ENCODE assay signal across 26 mouse cellular contexts in genomic region chr5:113830796-113831195, GRCm38 (mm10). TPM values are rescaled to one million over a fixed set of nuclear protein-coding genes. Genes with fewer than 3 reads are reported as not detected.
DNase-seq lines count a peak whose midpoint lies in the region; ATAC-seq and TF ChIP-seq lines count a peak whose summit lies in the region.
"Had no signal": no experiment of that assay in that cellular context is flagged by ENCODE, and none has a peak within 500 bp of the region (broad histone marks: within the 10 kb centered on the region; RNA-seq: fewer than 3 reads in every experiment).

No protein-coding gene starts in this region.

- TF ChIP-seq POLR2A in CH12.LX (IDR thresholded peaks at IDR 0.05; ENCODE audit: low read depth, low read length): no peak
- no peak for TF ChIP-seq POLR2A in bone marrow, adult 2 months (IDR thresholded peaks at IDR 0.05; ENCODE audit: borderline replicate concordance, control insufficient read depth, low read depth, low read length)

- peak overlapping the region; percentile 62 for H3K4me2 ChIP-seq in liver, embryonic 12.5 days
- H3K4me2 ChIP-seq in liver, embryonic 11.5 days: no peak overlapping the region
- no peak overlapping the region for H3K4me2 ChIP-seq in CH12.LX (ENCODE audit: insufficient read depth, low read depth, poor library complexity, severe bottlenecking)
- H3K4me2 ChIP-seq: forebrain, embryonic 12.5 days; heart, embryonic 12.5 days; hindbrain, embryonic 14.5 days; limb, embryonic 12.5 days; midbrain, embryonic 15.5 days; neural tube, embryonic 12.5 days; stomach, embryonic 15.5 days had no signal

- 0 out of 2 replicates have a peak, but pooled peaks cover 6% of the 10 kb centered on the region for H3K27me3 ChIP-seq in liver, embryonic 12.5 days (replicated peaks)
- H3K27me3 ChIP-seq in liver, embryonic 11.5 days (replicated peaks; ENCODE audit: control insufficient read depth, insufficient read depth, low read length): no peaks in the 10 kb centered on the region
- H3K27me3 ChIP-seq in CH12.LX (replicated peaks): no peaks in the 10 kb centered on the region
- H3K27me3 ChIP-seq: heart, embryonic 12.5 days; limb, embryonic 12.5 days; liver, embryonic 15.5 days; midbrain, embryonic 15.5 days; neural tube, embryonic 12.5 days; Patski; stomach, embryonic 15.5 days had no signal

- H3K27ac ChIP-seq in liver, embryonic 12.5 days: no peak overlapping the region
- no peak overlapping the region for H3K27ac ChIP-seq in liver, embryonic 11.5 days (ENCODE audit: low read depth, low read length)
- H3K27ac ChIP-seq in CH12.LX (ENCODE audit: insufficient read depth, low read depth): peak overlapping the region; percentile 90
- peak overlapping the region; percentile 93 for H3K27ac ChIP-seq in bone marrow, adult 2 months (ENCODE audit: control insufficient read depth, insufficient read depth, low read depth, low read length, poor library complexity)
- H3K27ac ChIP-seq: forebrain, embryonic 12.5 days; heart, adult 2 months; hindbrain, embryonic 14.5 days; left cerebral cortex, adult 2 months; limb, embryonic 12.5 days; midbrain, embryonic 10.5 days; midbrain, embryonic 15.5 days; neural tube, embryonic 12.5 days; stomach, embryonic 15.5 days had no signal

- no peaks in the 10 kb centered on the region for H3K36me3 ChIP-seq in liver, embryonic 12.5 days
- no peaks in the 10 kb centered on the region for H3K36me3 ChIP-seq in liver, embryonic 11.5 days (ENCODE audit: control insufficient read depth, insufficient read depth, low read length)
- peaks cover 3 to 17% of the 10 kb centered on the region in 2 experiments for H3K36me3 ChIP-seq in CH12.LX (replicated peaks in 1 of 2; ENCODE audit: control insufficient read depth in 1 of 2, insufficient read depth in 1 of 2, low read length in 1 of 2)
- H3K36me3 ChIP-seq: forebrain, embryonic 12.5 days; heart, embryonic 12.5 days; limb, embryonic 12.5 days; liver, embryonic 15.5 days; midbrain, embryonic 10.5 days; midbrain, embryonic 15.5 days; neural tube, embryonic 12.5 days; stomach, embryonic 15.5 days had no signal

- dilution Hi-C loops in CH12.LX (cut with MboI; ENCODE audit: extremely low pct_ligation_motif_present, extremely low pct_unique_long_range_greater_than_20kb, low sequenced_read_pairs): no loop called here

- no peak for TF ChIP-seq EP300 in CH12.LX (IDR thresholded peaks at IDR 0.05; ENCODE audit: low read length)

- no peak for DNase-seq in liver, embryonic 11.5 days (ENCODE audit: low spot score)
- DNase-seq in CH12.LX (ENCODE audit: extremely low read depth): no peak
- peak; percentile 63 for DNase-seq in naive thymus-derived CD4-positive, alpha-beta T cell, adult 2 months (ENCODE audit: low read depth)
- DNase-seq in natural killer cell, adult 2 months (ENCODE audit: low spot score in 2 of 2): no peak
- no peak for DNase-seq in heart, postnatal 36 days
- DNase-seq: adrenal gland, postnatal 10 days; cerebellum, adult 18-20 months; cerebellum, postnatal 10 days; forebrain, postnatal 0 days; kidney, adult 9 months; right cerebral cortex, postnatal 4 days had no signal

- no peak overlapping the region for H3K4me3 ChIP-seq in liver, embryonic 12.5 days
- H3K4me3 ChIP-seq in liver, embryonic 11.5 days (ENCODE audit: low read depth, low read length): no peak overlapping the region
- peak overlapping the region; percentile 50 to 68 (median 54) for H3K4me3 ChIP-seq in CH12.LX (replicated peaks in 1 of 3; ENCODE audit: low read depth in 2 of 3, low read length in 2 of 3, poor library complexity in 1 of 3)
- H3K4me3 ChIP-seq in bone marrow, adult 2 months (replicated peaks; ENCODE audit: control insufficient read depth, low read depth, low read length): peak overlapping the region; percentile 81
- H3K4me3 ChIP-seq: forebrain, embryonic 12.5 days; heart, adult 2 months; heart, embryonic 12.5 days; left cerebral cortex, adult 2 months; limb, embryonic 12.5 days; midbrain, embryonic 10.5 days; midbrain, embryonic 15.5 days; neural tube, embryonic 12.5 days had no signal

- no peak overlapping the region for H3K9ac ChIP-seq in liver, embryonic 12.5 days
- H3K9ac ChIP-seq in liver, embryonic 11.5 days (ENCODE audit: low read depth, low read length): no peak overlapping the region
- no peak overlapping the region for H3K9ac ChIP-seq in CH12.LX (ENCODE audit: insufficient read depth, low read depth)
- H3K9ac ChIP-seq: forebrain, embryonic 12.5 days; forebrain, postnatal 0 days; heart, embryonic 12.5 days; hindbrain, embryonic 14.5 days; limb, embryonic 12.5 days; liver, embryonic 15.5 days; midbrain, embryonic 15.5 days; neural tube, embryonic 12.5 days; stomach, embryonic 15.5 days had no signal

- H3K9me3 ChIP-seq in liver, embryonic 12.5 days (replicated peaks): no peaks in the 10 kb centered on the region
- H3K9me3 ChIP-seq in liver, embryonic 11.5 days (ENCODE audit: control insufficient read depth, low read length): no peaks in the 10 kb centered on the region
- peaks cover 7% of the 10 kb centered on the region for H3K9me3 ChIP-seq in CH12.LX (replicated peaks; ENCODE audit: low read length)
- H3K9me3 ChIP-seq: forebrain, embryonic 12.5 days; heart, embryonic 12.5 days; limb, embryonic 12.5 days; liver, embryonic 15.5 days; midbrain, embryonic 10.5 days; midbrain, embryonic 15.5 days; neural tube, embryonic 12.5 days; stomach, embryonic 15.5 days had no signal

- no peak for TF ChIP-seq RAD21 in CH12.LX (IDR thresholded peaks at IDR 0.05; ENCODE audit: low read depth, low read length)

- peaks cover 39% of the 10 kb centered on the region for H3K4me1 ChIP-seq in liver, embryonic 12.5 days
- H3K4me1 ChIP-seq in liver, embryonic 11.5 days (replicated peaks; ENCODE audit: control insufficient read depth, insufficient read depth, low read length): peaks cover 18% of the 10 kb centered on the region
- H3K4me1 ChIP-seq in CH12.LX (ENCODE audit: control insufficient read depth in 1 of 2, insufficient read depth in 2 of 2): peaks cover 35 to 79% of the 10 kb centered on the region in 2 experiments
- peaks cover 7% of the 10 kb centered on the region; the same call in 1 of the 2 replicates for H3K4me1 ChIP-seq in bone marrow, adult 2 months (ENCODE audit: control insufficient read depth, insufficient read depth, low read length)
- H3K4me1 ChIP-seq: midbrain, embryonic 15.5 days; stomach, embryonic 15.5 days had no signal

- no peak for TF ChIP-seq CTCF in CH12.LX (conservative IDR thresholded peaks at IDR 0.05 in 1 of 2, IDR thresholded peaks at IDR 0.05 in 1 of 2; ENCODE audit: low read depth in 2 of 2, low read length in 2 of 2)
- TF ChIP-seq CTCF in bone marrow, adult 2 months (IDR thresholded peaks at IDR 0.05; ENCODE audit: control insufficient read depth, insufficient read depth, low read length): no peak

- intact Hi-C loops in heart, postnatal 36 days (cut with DNase I): no loop called here

- H3K79me2 ChIP-seq in CH12.LX (replicated peaks; ENCODE audit: control insufficient read depth, extremely low read depth, insufficient read depth, poor library complexity, severe bottlenecking): no peaks in the 10 kb centered on the region

- ATAC-seq in liver, embryonic 12.5 days: no peak
- ATAC-seq in liver, embryonic 11.5 days (replicated peaks; ENCODE audit: low FRiP score): no peak
- ATAC-seq: forebrain, postnatal 0 days; intestine, postnatal 0 days; midbrain, embryonic 15.5 days; Patski had no signal

- in situ Hi-C loops in CH12.LX (cut with MboI; ENCODE audit: low pct_ligation_motif_present, low pct_unique_long_range_greater_than_20kb, low sequenced_read_pairs): loop anchor here (10.0 kb wide), 1 partner anchor 56 kb away; the partner anchor contains the start of genes Iscu and Sart3

- 70% methylated on average over 5 of the region's 5 CpGs for WGBS in liver, embryonic 12.5 days (ENCODE audit: insufficient replicate concordance)
- 83% methylated on average over 5 of the region's 5 CpGs for WGBS in liver, embryonic 11.5 days
- 55% methylated on average over 5 of the region's 5 CpGs for WGBS in bone marrow, adult 2 months

TF ChIP-seq in CH12.LX, 34 proteins besides CTCF, POLR2A, EP300 and RAD21 (continues in another document):
- TF ChIP-seq GABPA (IDR thresholded peaks at IDR 0.05; ENCODE audit: insufficient replicate concordance, low read depth, low read length): no peak

RNA-seq across cellular contexts. Expression of gene Selplg, which starts 1.6 kb away (rescaled TPM):
- 10.8 and 11.6 TPM in 2 replicates for polyA plus RNA-seq in liver, embryonic 12.5 days (2016; fragmentation: Nextera tagmentation; extraction: Ambion mirVana)
- 17.1 and 17.8 TPM in 2 replicates for polyA plus RNA-seq in liver, embryonic 11.5 days (2014; fragmentation: Nextera tagmentation; extraction: Ambion mirVana)
- 50.5 and 58.5 TPM in 2 replicates for total RNA-seq in CH12.LX (2012; rRNA removed)
- 27.9 and 29.4 TPM in 2 replicates for total RNA-seq in CH12.LX (2014; rRNA removed)
- polyA plus RNA-seq in CH12.LX (2012; ENCODE audit: insufficient read length, low read depth): 34.2 and 41.6 TPM in 2 replicates
- 48.2 and 146 TPM in 2 replicates for polyA plus RNA-seq in bone marrow, adult 2 months (2011; ENCODE audit: insufficient read depth, insufficient read length, low replicate concordance, missing spikeins)
- total RNA-seq in heart, postnatal 36 days (2021): 1 to 10 TPM; 3.1 to 4.6 TPM

RNA-seq across cellular contexts. Expression of gene Tmem119, which starts 30.5 kb away (rescaled TPM):
- polyA plus RNA-seq in liver, embryonic 12.5 days (2016; fragmentation: Nextera tagmentation; extraction: Ambion mirVana): 7.2 and 9.8 TPM in 2 replicates
- polyA plus RNA-seq in liver, embryonic 11.5 days (2014; fragmentation: Nextera tagmentation; extraction: Ambion mirVana): 15.6 and 16.9 TPM in 2 replicates
- total RNA-seq in CH12.LX (2012; rRNA removed): 0.30 and 0.46 TPM in 2 replicates
- 0.55 and 1.0 TPM in 2 replicates for total RNA-seq in CH12.LX (2014; rRNA removed)
- 0.97 and 1.5 TPM in 2 replicates for polyA plus RNA-seq in CH12.LX (2012; ENCODE audit: insufficient read length, low read depth)
- polyA plus RNA-seq in bone marrow, adult 2 months (2011; ENCODE audit: insufficient read depth, insufficient read length, low replicate concordance, missing spikeins): 1.4 and 1.8 TPM in 2 replicates
- 1 to 10 TPM; 5.6 to 5.9 TPM for total RNA-seq in heart, postnatal 36 days (2021)
- polyA plus RNA-seq: Patski had no signal

RNA-seq across cellular contexts. Expression of gene Iscu, which starts 58.2 kb away (rescaled TPM):
- polyA plus RNA-seq in liver, embryonic 12.5 days (2016; fragmentation: Nextera tagmentation; extraction: Ambion mirVana): 109 and 112 TPM in 2 replicates
- polyA plus RNA-seq in liver, embryonic 11.5 days (2014; fragmentation: Nextera tagmentation; extraction: Ambion mirVana): 109 and 117 TPM in 2 replicates
- total RNA-seq in CH12.LX (2012; rRNA removed): 79.3 and 81.5 TPM in 2 replicates
- 70.6 and 72.1 TPM in 2 replicates for total RNA-seq in CH12.LX (2014; rRNA removed)
- 83.0 and 86.7 TPM in 2 replicates for polyA plus RNA-seq in CH12.LX (2012; ENCODE audit: insufficient read length, low read depth)
- 108 and 116 TPM in 2 replicates for polyA plus RNA-seq in bone marrow, adult 2 months (2011; ENCODE audit: insufficient read depth, insufficient read length, low replicate concordance, missing spikeins)
- 100 to 1,000 TPM; 164 to 172 TPM for total RNA-seq in heart, postnatal 36 days (2021)

RNA-seq across cellular contexts. Expression of gene Sart3, which starts 58.5 kb away (rescaled TPM):
- 39.9 and 40.4 TPM in 2 replicates for polyA plus RNA-seq in liver, embryonic 12.5 days (2016; fragmentation: Nextera tagmentation; extraction: Ambion mirVana)
- polyA plus RNA-seq in liver, embryonic 11.5 days (2014; fragmentation: Nextera tagmentation; extraction: Ambion mirVana): 52.0 and 54.4 TPM in 2 replicates
- total RNA-seq in CH12.LX (2012; rRNA removed) (66.1 and 67.0 TPM in 2 replicates), CH12.LX (2014; rRNA removed) (27.2 and 28.8 TPM in 2 replicates)
- polyA plus RNA-seq in CH12.LX (2012; ENCODE audit: insufficient read length, low read depth): 104 and 113 TPM in 2 replicates
- polyA plus RNA-seq in bone marrow, adult 2 months (2011; ENCODE audit: insufficient read depth, insufficient read length, low replicate concordance, missing spikeins): 42.7 and 57.4 TPM in 2 replicates
- total RNA-seq in heart, postnatal 36 days (2021): 10 to 100 TPM; 12.4 to 16.6 TPM

Comparison
In these comparisons a context has a peak if more than half of its experiments do, and no peak if none do; other contexts are left out.
1. H3K27ac ChIP-seq: peak in CH12.LX (single experiment) and bone marrow, adult 2 months (single experiment); none in liver, embryonic 12.5 days (single experiment) and liver, embryonic 11.5 days (single experiment).
2. H3K4me3 ChIP-seq: peak in CH12.LX (3 of 3) and bone marrow, adult 2 months (single experiment); none in liver, embryonic 12.5 days (single experiment) and liver, embryonic 11.5 days (single experiment).